Mouse (Mus musculus) myocyte (in vitro differentiated cells): ENCODE data around the gene Mcl1.
A peak's percentile ranks its signal among the peaks of the same experiment; 100 is the strongest.

Experiments
- CEBPB ChIP-seq: IDR thresholded peaks from 2 replicates; pipeline ENCODE4 v1.6.1; 2011; ENCODE audit warnings: mild to moderate bottlenecking, moderate library complexity; ENCODE audit not compliant: poor library complexity, insufficient read depth, severe bottlenecking
- E2F4 ChIP-seq: IDR thresholded peaks from one replicate; pipeline ENCODE4 v1.6.1; 2011; ENCODE audit warnings: mild to moderate bottlenecking, control low read depth, moderate library complexity; ENCODE audit not compliant: insufficient read depth
- MAX ChIP-seq: IDR thresholded peaks from one replicate; pipeline ENCODE4 v1.6.1; 2011; ENCODE audit warnings: low read depth, mild to moderate bottlenecking, control low read depth
- MYOD1 ChIP-seq, 3 experiments: IDR thresholded peaks; one replicate each; pipeline ENCODE4 v1.6.1; 2011; ENCODE audit warnings: control low read depth in 2 of 3, low read depth in 2 of 3, mild to moderate bottlenecking in 2 of 3, moderate library complexity in 1 of 3; ENCODE audit not compliant: insufficient read length in 2 of 3, control insufficient read depth in 1 of 3
- MYOG ChIP-seq, 3 experiments: IDR thresholded peaks; one replicate each; pipeline ENCODE4 v1.6.1; 2011; ENCODE audit warnings: control low read depth in 2 of 3, low read depth in 2 of 3, mild to moderate bottlenecking in 2 of 3; ENCODE audit not compliant: insufficient read length in 2 of 3, control insufficient read depth in 1 of 3, insufficient read depth in 1 of 3
- POLR2A ChIP-seq: IDR thresholded peaks from one replicate; pipeline ENCODE4 v1.6.1; 2011; ENCODE audit warnings: low read depth, mild to moderate bottlenecking, control low read depth, moderate library complexity; ENCODE audit not compliant: insufficient read length
- POLR2AphosphoS2 ChIP-seq: IDR thresholded peaks from one replicate; pipeline ENCODE4 v1.6.1; 2011; ENCODE audit warnings: low read depth, control low read depth; ENCODE audit not compliant: insufficient read length
- SRF ChIP-seq: IDR thresholded peaks from one replicate; pipeline ENCODE4 v1.6.1; 2011; ENCODE audit warnings: low read depth; ENCODE audit not compliant: control insufficient read depth, insufficient read length
- TCF12 ChIP-seq: IDR thresholded peaks from one replicate; pipeline ENCODE4 v1.6.1; 2011; ENCODE audit warnings: mild to moderate bottlenecking, control low read depth; ENCODE audit not compliant: poor library complexity, insufficient read depth, severe bottlenecking
- TCF3 ChIP-seq: IDR thresholded peaks from one replicate; pipeline ENCODE4 v1.6.1; 2011; ENCODE audit warnings: low read depth, control low read depth; ENCODE audit not compliant: insufficient read length
- USF1 ChIP-seq: IDR thresholded peaks from one replicate; pipeline ENCODE4 v1.6.1; 2011; ENCODE audit warnings: low read depth, mild to moderate bottlenecking, control low read depth, moderate library complexity

- TF ChIP-seq MAX (no peak), POLR2A (no peak), TCF12 (no peak), MYOG (IDR thresholded peaks at IDR 0.05; ENCODE audit: control insufficient read depth in 1 of 3, insufficient read depth in 1 of 3, insufficient read length in 2 of 3, low read depth in 2 of 3) (no peak), USF1 (no peak), E2F4 (no peak), SRF (no peak), CEBPB (no peak), MYOD1 (IDR thresholded peaks at IDR 0.05; ENCODE audit: control insufficient read depth in 1 of 3, insufficient read length in 2 of 3, low read depth in 2 of 3) (no peak), TCF3 (no peak), POLR2AphosphoS2 (peak; percentile 29)
Measured at GRCm38 (mm10) chr3:95668026-95668425, 9.4 kb downstream of the Mcl1 start.
